Mouse (Mus musculus): ENCODE results near the gene Slc35e2. TPM values are rescaled to one million over a fixed set of nuclear protein-coding genes. Genes with fewer than 3 reads are reported as not detected.
"Not testable (repeated sequence)": the region's sequence is repeated elsewhere in the genome, so short reads cannot be mapped to it uniquely, and the experiment has no call there.

Slc35e2 gene
- polyA plus RNA-seq, 1 experiment from 2014 or later, result 13.4 TPM

DNA sequence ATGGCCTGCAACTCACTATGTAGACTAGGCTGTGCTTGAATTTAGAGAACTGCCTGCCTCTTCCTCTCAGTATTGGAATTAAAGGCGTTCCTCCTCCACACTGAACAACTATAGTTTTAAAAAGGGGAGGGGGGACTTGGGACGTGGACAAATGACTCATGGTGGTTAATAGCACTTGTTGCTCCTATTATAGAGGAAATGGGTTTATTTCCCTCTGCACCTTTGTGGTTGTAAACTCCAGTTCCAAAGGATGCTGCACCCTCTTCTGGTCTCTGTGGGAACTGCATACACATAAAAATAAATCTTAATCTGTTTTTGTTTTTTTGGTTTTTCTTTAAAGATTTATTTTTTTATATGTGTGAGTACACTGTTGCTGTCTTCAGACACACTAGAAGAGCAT is 33.0 kb upstream of the Slc35e2 start:
- H3K4me1 ChIP-seq (replicated peaks), result peaks cover 33% of the 10 kb centered on the region
- no peak for DNase-seq (ENCODE audit: low spot score)
- WGBS, result 43% methylated on average over 2 of the region's 2 CpGs
- no peaks in the 10 kb centered on the region for H3K27me3 ChIP-seq (ENCODE audit: insufficient read depth, poor library complexity, severe bottlenecking)
- H3K36me3 ChIP-seq, result no peaks in the 10 kb centered on the region
- no peak overlapping the region for H3K4me3 ChIP-seq
- no peak overlapping the region for H3K27ac ChIP-seq
- H3K9me3 ChIP-seq, result no peaks in the 10 kb centered on the region

- Histone ChIP-seq H3K4me3 (no peak overlapping the region), H3K27ac (no peak overlapping the region), H3K36me3 (no peaks in the 10 kb centered on the region), H3K4me1 (replicated peaks) (peaks cover 30% of the 10 kb centered on the region), H3K9me3 (no peaks in the 10 kb centered on the region), H3K27me3 (ENCODE audit: insufficient read depth, poor library complexity, severe bottlenecking) (no peaks in the 10 kb centered on the region)
- DNase-seq (ENCODE audit: low spot score), result no peak
- WGBS, result 93% methylated on average over 7 of the region's 7 CpGs
Measured at GRCm38 (mm10) chr4:155568632-155569370, 32.4 kb upstream of the Slc35e2 start.

DNA sequence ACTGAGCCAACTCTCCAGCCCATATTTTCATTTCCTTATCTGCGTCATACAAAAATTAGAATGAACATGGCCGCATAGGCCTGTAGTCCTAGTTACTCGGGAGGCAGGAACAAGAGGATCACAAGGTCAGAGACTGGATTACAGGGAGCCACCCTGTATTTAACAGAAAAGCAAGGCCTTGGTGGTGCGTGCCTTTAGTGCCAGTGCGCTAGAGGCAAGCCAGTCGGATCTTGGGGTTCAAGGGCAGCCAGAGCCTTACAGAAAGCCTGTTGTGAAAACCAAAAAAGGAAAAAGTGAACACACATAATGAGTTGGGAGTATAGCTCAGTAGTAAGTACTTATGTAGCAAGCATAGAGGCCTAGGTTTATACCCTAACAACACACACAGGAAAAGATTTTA is 31.4 kb upstream of the Slc35e2 start:
- H3K27me3 ChIP-seq (ENCODE audit: insufficient read depth, poor library complexity, severe bottlenecking), result no peaks in the 10 kb centered on the region
- H3K4me1 ChIP-seq (replicated peaks), result peaks cover 20% of the 10 kb centered on the region
- no peaks in the 10 kb centered on the region for H3K9me3 ChIP-seq
- no peak overlapping the region for H3K4me3 ChIP-seq
- H3K27ac ChIP-seq, result no peak overlapping the region
- no peak for DNase-seq (ENCODE audit: low spot score)
- WGBS, result 95% methylated on average over 6 of the region's 6 CpGs
- H3K36me3 ChIP-seq, result no peaks in the 10 kb centered on the region

GRCm38 (mm10) chr4:155570315-155570714 is 30.9 kb upstream of the Slc35e2 start:
- WGBS, result 94% methylated on average over 11 of the region's 11 CpGs
- H3K36me3 ChIP-seq; DNase-seq (ENCODE audit: low spot score); H3K4me3 ChIP-seq; H3K27ac ChIP-seq; H3K9me3 ChIP-seq; H3K27me3 ChIP-seq (ENCODE audit: insufficient read depth, poor library complexity, severe bottlenecking): not testable (repeated sequence)
- peaks cover 15% of the 10 kb centered on the region for H3K4me1 ChIP-seq (replicated peaks)

GRCm38 (mm10) chr4:155571442-155571841 is 29.8 kb upstream of the Slc35e2 start:
- Histone ChIP-seq H3K36me3 (peaks cover 10% of the 10 kb centered on the region; the same call in 1 of the 2 replicates), H3K9me3 (no peaks in the 10 kb centered on the region), H3K4me1 (replicated peaks) (0 out of 2 replicates have a peak, but pooled peaks cover 6% of the 10 kb centered on the region), H3K27me3 (ENCODE audit: insufficient read depth, poor library complexity, severe bottlenecking) (no peaks in the 10 kb centered on the region), H3K27ac (no peak overlapping the region), H3K4me3 (no peak overlapping the region)
- WGBS, result 84% methylated on average over 2 of the region's 2 CpGs
- DNase-seq (ENCODE audit: low spot score), result no peak

GRCm38 (mm10) chr4:155573155-155573554 is 28.1 kb upstream of the Slc35e2 start:
- H3K9me3 ChIP-seq, result no peaks in the 10 kb centered on the region
- 93% methylated on average over 2 of the region's 2 CpGs for WGBS
- H3K27me3 ChIP-seq (ENCODE audit: insufficient read depth, poor library complexity, severe bottlenecking), result no peaks in the 10 kb centered on the region
- peaks cover 27% of the 10 kb centered on the region for H3K36me3 ChIP-seq
- no peak for DNase-seq (ENCODE audit: low spot score)
- no peak overlapping the region for H3K27ac ChIP-seq
- H3K4me1 ChIP-seq (replicated peaks), result 0 out of 2 replicates have a peak, but pooled peaks cover 5% of the 10 kb centered on the region
- no peak overlapping the region for H3K4me3 ChIP-seq

GRCm38 (mm10) chr4:155573876-155574275 is 27.3 kb upstream of the Slc35e2 start:
- Histone ChIP-seq H3K4me1 (replicated peaks) (0 out of 2 replicates have a peak, but pooled peaks cover 5% of the 10 kb centered on the region), H3K9me3 (no peaks in the 10 kb centered on the region), H3K27ac (no peak overlapping the region), H3K4me3 (no peak overlapping the region), H3K27me3 (ENCODE audit: insufficient read depth, poor library complexity, severe bottlenecking) (no peaks in the 10 kb centered on the region), H3K36me3 (peaks cover 34% of the 10 kb centered on the region)
- WGBS, result 93% methylated on average over 9 of the region's 9 CpGs
- DNase-seq (ENCODE audit: low spot score), result no peak

DNA sequence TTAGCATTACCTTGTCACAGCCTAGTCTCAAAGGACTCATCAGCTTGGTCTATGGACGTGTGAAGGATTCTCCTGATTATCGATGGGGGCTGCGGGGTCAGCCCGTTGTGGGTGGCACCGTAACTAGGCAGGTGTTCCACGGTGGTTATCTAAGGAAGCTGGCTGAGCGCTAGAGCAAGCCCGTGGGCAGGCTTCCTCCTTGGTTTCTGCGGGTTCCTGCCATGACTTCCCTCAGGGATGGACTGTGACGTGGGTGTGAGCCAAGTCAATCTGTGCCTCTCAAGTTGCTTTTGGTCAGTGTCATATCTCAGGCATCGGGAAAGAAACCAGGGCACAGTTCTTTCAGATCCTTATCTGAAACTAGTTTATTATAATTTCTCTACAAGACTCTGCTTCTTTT is 26.3 kb upstream of the Slc35e2 start:
- no peaks in the 10 kb centered on the region for H3K9me3 ChIP-seq
- 0 out of 2 replicates have a peak, but pooled peaks cover 5% of the 10 kb centered on the region for H3K4me1 ChIP-seq (replicated peaks)
- H3K36me3 ChIP-seq, result peaks cover 45% of the 10 kb centered on the region
- 92% methylated on average over 11 of the region's 11 CpGs for WGBS
- H3K4me3 ChIP-seq, result no peak overlapping the region
- H3K27me3 ChIP-seq (ENCODE audit: insufficient read depth, poor library complexity, severe bottlenecking), result no peaks in the 10 kb centered on the region
- no peak for DNase-seq (ENCODE audit: low spot score)
- no peak overlapping the region for H3K27ac ChIP-seq

- no peaks in the 10 kb centered on the region for H3K9me3 ChIP-seq
- DNase-seq (ENCODE audit: low spot score), result no peak
- H3K4me1 ChIP-seq (replicated peaks), result 0 out of 2 replicates have a peak, but pooled peaks cover 5% of the 10 kb centered on the region
- peaks cover 48% of the 10 kb centered on the region for H3K36me3 ChIP-seq
- WGBS, result 87% methylated on average over 8 of the region's 8 CpGs
- H3K27ac ChIP-seq, result no peak overlapping the region
- no peak overlapping the region for H3K4me3 ChIP-seq
- H3K27me3 ChIP-seq (ENCODE audit: insufficient read depth, poor library complexity, severe bottlenecking), result no peaks in the 10 kb centered on the region
Measured at GRCm38 (mm10) chr4:155575521-155575920, 25.7 kb upstream of the Slc35e2 start.

- no peaks in the 10 kb centered on the region for H3K9me3 ChIP-seq
- H3K27me3 ChIP-seq (ENCODE audit: insufficient read depth, poor library complexity, severe bottlenecking), result no peaks in the 10 kb centered on the region
- no peak overlapping the region for H3K4me3 ChIP-seq
- 95% methylated on average over 9 of the region's 9 CpGs for WGBS
- DNase-seq (ENCODE audit: low spot score), result no peak
- H3K27ac ChIP-seq, result no peak overlapping the region
- peaks cover 55% of the 10 kb centered on the region for H3K36me3 ChIP-seq
- H3K4me1 ChIP-seq (replicated peaks), result no peaks in the 10 kb centered on the region
Measured at GRCm38 (mm10) chr4:155577132-155577531, 24.1 kb upstream of the Slc35e2 start.

- Histone ChIP-seq H3K36me3 (peaks cover 61% of the 10 kb centered on the region), H3K4me1 (replicated peaks) (no peaks in the 10 kb centered on the region), H3K27me3 (ENCODE audit: insufficient read depth, poor library complexity, severe bottlenecking) (no peaks in the 10 kb centered on the region), H3K4me3 (no peak overlapping the region), H3K9me3 (no peaks in the 10 kb centered on the region), H3K27ac (no peak overlapping the region)
- WGBS, result 93% methylated on average over 5 of the region's 5 CpGs
- DNase-seq (ENCODE audit: low spot score), result no peak
Measured at GRCm38 (mm10) chr4:155577741-155578140, 23.5 kb upstream of the Slc35e2 start.

GRCm38 (mm10) chr4:155578336-155579125 is 22.7 kb upstream of the Slc35e2 start:
- no peaks in the 10 kb centered on the region for H3K27me3 ChIP-seq (ENCODE audit: insufficient read depth, poor library complexity, severe bottlenecking)
- 89% methylated on average over 7 of the region's 7 CpGs for WGBS
- H3K4me3 ChIP-seq, result no peak overlapping the region
- H3K27ac ChIP-seq, result no peak overlapping the region
- H3K4me1 ChIP-seq (replicated peaks), result no peaks in the 10 kb centered on the region
- DNase-seq (ENCODE audit: low spot score), result no peak
- peaks cover 66% of the 10 kb centered on the region for H3K36me3 ChIP-seq
- no peaks in the 10 kb centered on the region for H3K9me3 ChIP-seq

GRCm38 (mm10) chr4:155580420-155580819 is 20.8 kb upstream of the Slc35e2 start:
- Histone ChIP-seq H3K36me3 (peaks cover 84% of the 10 kb centered on the region), H3K27ac (no peak overlapping the region), H3K27me3 (ENCODE audit: insufficient read depth, poor library complexity, severe bottlenecking) (no peaks in the 10 kb centered on the region), H3K4me1 (replicated peaks) (no peaks in the 10 kb centered on the region), H3K4me3 (no peak overlapping the region), H3K9me3 (no peaks in the 10 kb centered on the region)
- DNase-seq (ENCODE audit: low spot score), result peak; percentile 68
- WGBS, result 26% methylated on average over 1 of the region's 1 CpGs

Measured in hindbrain, embryonic 10.5 days (tissue).